Mouse (Mus musculus) midbrain, embryonic 16.5 days (tissue): ENCODE results near the gene Vmn1r51. TPM values are rescaled to one million over a fixed set of nuclear protein-coding genes. Genes with fewer than 3 reads are reported as not detected.
"Not testable (repeated sequence)": the region's sequence is repeated elsewhere in the genome, so short reads cannot be mapped to it uniquely, and the experiment has no call there.

ENCODE experiments used
- ATAC-seq: fragments of 200-750 bp; cut with Nextera tagmentation; 2 replicates; pipeline ENCODE4 v1.8.0; 2017; ENCODE audit warnings: moderate TSS enrichment
- H3K27ac ChIP-seq: fragments of 300-500 bp; sonication (generic); 2 replicates; pipeline ENCODE4 v1.5.1; 2014; ENCODE audit warnings: mild to moderate bottlenecking, low read length, mixed read lengths
- H3K27me3 ChIP-seq: fragments of 300-500 bp; sonication (generic); 2 replicates; pipeline ENCODE4 v1.6.1; 2014; ENCODE audit warnings: low read depth, low read length, mixed read lengths; ENCODE audit not compliant: control insufficient read depth, insufficient read depth
- H3K36me3 ChIP-seq: fragments of 300-500 bp; sonication (generic); 2 replicates; pipeline ENCODE4 v1.6.1; 2014; ENCODE audit warnings: mild to moderate bottlenecking, low read length, moderate library complexity, mixed read lengths; ENCODE audit not compliant: control insufficient read depth, insufficient read depth
- H3K4me1 ChIP-seq: fragments of 300-500 bp; sonication (generic); 2 replicates; pipeline ENCODE4 v1.6.1; 2014; ENCODE audit warnings: mild to moderate bottlenecking, low read length, mixed read lengths; ENCODE audit not compliant: control insufficient read depth, insufficient read depth
- H3K4me2 ChIP-seq: fragments of 300-500 bp; sonication (generic); 2 replicates; pipeline ENCODE4 v1.6.1; 2014; ENCODE audit warnings: mild to moderate bottlenecking, low read length, mixed read lengths
- H3K4me3 ChIP-seq: fragments of 300-500 bp; sonication (generic); 2 replicates; pipeline ENCODE4 v1.5.1; 2014; ENCODE audit warnings: low read depth, mild to moderate bottlenecking, low read length, moderate library complexity, mixed read lengths
- H3K9ac ChIP-seq: fragments of 300-500 bp; sonication (generic); 2 replicates; pipeline ENCODE4 v1.6.1; 2014; ENCODE audit warnings: low read depth, low read length, mixed read lengths
- H3K9me3 ChIP-seq: fragments of 300-500 bp; sonication (generic); replicated peaks from 2 replicates; pipeline ENCODE4 v1.6.1; 2014; ENCODE audit warnings: mild to moderate bottlenecking, low read length, mixed read lengths; ENCODE audit not compliant: control insufficient read depth, poor library complexity, severe bottlenecking
- WGBS: fragments of 180-500 bp; shearing (Covaris S2); extraction: QIAGEN DNeasy Blood & Tissue Kit; methylation state at CpG from one replicate; pipeline ENCODE4 v1.1.7; 2014; 5-methylcytosine and 5-hydroxymethylcytosine counted together
- polyA plus RNA-seq: library from polyadenylated mRNA; unstranded; fragments of >200 nt; fragmentation: Nextera tagmentation; extraction: Ambion mirVana; gene quantifications from 2 replicates; pipeline ENCODE4 v1.2.1, GENCODE M21; 2015

Vmn1r51 gene
- 0.05 TPM in 1 of 2 replicates, not detected in the other for polyA plus RNA-seq

DNA sequence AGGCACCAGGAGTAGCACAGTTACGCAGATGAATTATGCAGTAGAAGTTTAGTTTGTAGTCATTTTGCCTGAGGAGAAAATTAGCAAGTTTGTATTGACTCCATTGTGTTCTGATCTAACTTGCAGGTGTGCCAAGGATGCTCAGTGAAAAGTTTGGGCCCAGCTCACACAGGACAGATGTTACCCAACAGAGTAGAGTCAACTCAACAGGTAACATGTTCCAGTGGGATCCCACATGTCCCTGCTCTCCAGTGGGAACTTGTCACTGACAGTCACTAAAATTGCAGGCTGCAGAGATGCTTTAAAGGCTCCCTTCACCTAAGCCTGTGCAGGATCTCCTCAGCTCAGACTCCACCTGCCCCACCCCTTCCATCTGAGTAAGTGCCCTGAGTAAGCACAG is at the start of gene Vmn1r51:
Gene Vmn1r51 (plus strand): TSS at position 301 of the 400 bp plus-strand sequence.
- H3K36me3 ChIP-seq, H3K27ac ChIP-seq, H3K9me3 ChIP-seq, H3K4me2 ChIP-seq, ATAC-seq, H3K9ac ChIP-seq, H3K4me1 ChIP-seq, H3K4me3 ChIP-seq, H3K27me3 ChIP-seq: not testable (repeated sequence)
- WGBS: 85% methylated on average over 1 of the region's 1 CpGs

- Histone ChIP-seq H3K4me1 (no peaks in the 10 kb centered on the region), H3K27me3 (no peaks in the 10 kb centered on the region), H3K9ac (no peak within 1 kb of the TSS), H3K27ac (no peak within 1 kb of the TSS), H3K4me3 (no peak within 1 kb of the TSS), H3K9me3 (peaks cover 4% of the 10 kb centered on the region), H3K4me2 (no peak within 1 kb of the TSS), H3K36me3 (no peaks in the 10 kb centered on the region)
- ATAC-seq: no peak
- WGBS: 78% methylated on average over 4 of the region's 4 CpGs
Observed at GRCm38 (mm10) chr6:90078406-90078805, 44.0 kb upstream of the Vmn1r51 start, which contains the start of gene Vmn1r49. TSS of gene Vmn1r49 (minus strand) at chr6:90078506.

- H3K27me3 ChIP-seq: no peaks in the 10 kb centered on the region
- H3K9me3 ChIP-seq: peaks cover 5% of the 10 kb centered on the region
- no peak overlapping the region for H3K9ac ChIP-seq
- no peak overlapping the region for H3K4me3 ChIP-seq
- no peak for ATAC-seq
- no peaks in the 10 kb centered on the region for H3K4me1 ChIP-seq
- 86% methylated on average over 2 of the region's 2 CpGs for WGBS
- H3K36me3 ChIP-seq: no peaks in the 10 kb centered on the region
- H3K27ac ChIP-seq: no peak overlapping the region
- H3K4me2 ChIP-seq: no peak overlapping the region
Observed at GRCm38 (mm10) chr6:90100566-90100965, 21.8 kb upstream of the Vmn1r51 start.

- H3K4me1 ChIP-seq: no peaks in the 10 kb centered on the region
- no peak within 1 kb of the TSS for H3K4me2 ChIP-seq
- H3K9me3 ChIP-seq: peaks cover 5% of the 10 kb centered on the region; the same call in 1 of the 2 replicates
- H3K9ac ChIP-seq: no peak within 1 kb of the TSS
- H3K27ac ChIP-seq: no peak within 1 kb of the TSS
- no peaks in the 10 kb centered on the region for H3K36me3 ChIP-seq
- H3K4me3 ChIP-seq: no peak within 1 kb of the TSS
- no peak for ATAC-seq
- 66% methylated on average over 2 of the region's 2 CpGs for WGBS
- H3K27me3 ChIP-seq: no peaks in the 10 kb centered on the region
Observed at GRCm38 (mm10) chr6:90101130-90101529, 21.3 kb upstream of the Vmn1r51 start, which contains the start of gene Vmn1r50. TSS of gene Vmn1r50 (plus strand) at chr6:90101430.

- ATAC-seq: no peak
- no peaks in the 10 kb centered on the region for H3K36me3 ChIP-seq
- no peak overlapping the region for H3K4me3 ChIP-seq
- no peaks in the 10 kb centered on the region for H3K27me3 ChIP-seq
- no peak overlapping the region for H3K4me2 ChIP-seq
- H3K9ac ChIP-seq: no peak overlapping the region
- 86% methylated on average over 3 of the region's 3 CpGs for WGBS
- H3K4me1 ChIP-seq: no peaks in the 10 kb centered on the region
- no peak overlapping the region for H3K27ac ChIP-seq
- 0 out of 2 replicates have a peak, but pooled peaks cover 2% of the 10 kb centered on the region for H3K9me3 ChIP-seq
Observed at GRCm38 (mm10) chr6:90160139-90160538, 37.7 kb downstream of the Vmn1r51 start.

DNA sequence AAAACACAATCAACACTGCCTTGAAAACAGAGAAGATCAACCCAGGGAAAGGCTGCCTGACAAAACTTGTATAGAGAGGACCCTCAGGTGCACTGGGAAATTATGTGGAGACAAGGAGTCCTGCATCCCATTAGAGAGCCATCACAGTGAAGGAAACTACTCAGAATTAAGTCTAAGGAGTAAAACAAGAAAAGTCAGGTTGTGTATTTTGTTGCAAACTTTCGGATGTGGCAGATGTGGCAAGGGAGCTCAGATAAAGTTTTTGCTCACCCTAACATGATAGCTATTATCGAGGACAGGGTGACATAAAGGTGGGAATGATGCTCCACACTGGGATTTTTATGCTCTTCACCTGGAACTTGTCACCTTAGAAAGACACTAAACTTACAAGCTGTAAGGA is 52.1 kb downstream of the Vmn1r51 start, which contains the start of gene Vmn1r52:
Gene Vmn1r52 (plus strand): TSS at position 301 of the 400 bp plus-strand sequence.
- no peak for ATAC-seq
- WGBS: 79% methylated on average over 2 of the region's 2 CpGs
- H3K36me3 ChIP-seq: no peaks in the 10 kb centered on the region
- H3K27me3 ChIP-seq: no peaks in the 10 kb centered on the region
- no peak within 1 kb of the TSS for H3K4me2 ChIP-seq
- H3K4me3 ChIP-seq: no peak within 1 kb of the TSS
- H3K27ac ChIP-seq: no peak within 1 kb of the TSS
- no peaks in the 10 kb centered on the region for H3K4me1 ChIP-seq
- no peak within 1 kb of the TSS for H3K9ac ChIP-seq
- 0 out of 2 replicates have a peak, but pooled peaks cover 3% of the 10 kb centered on the region for H3K9me3 ChIP-seq

Other genes starting within 250 kb of the Vmn1r51 start
- not detected in 2 replicates for gene Vmn1r42, start 246.2 kb upstream of the Vmn1r51 start, polyA plus RNA-seq
- 0.01 TPM in 1 of 2 replicates, not detected in the other for gene Vmn1r43, start 246.2 kb upstream of the Vmn1r51 start, polyA plus RNA-seq
- gene Vmn1r44, start 238.9 kb upstream of the Vmn1r51 start, polyA plus RNA-seq: not detected in 2 replicates
- not detected in 2 replicates for gene Vmn1r45, start 182.0 kb upstream of the Vmn1r51 start, polyA plus RNA-seq
- not detected in 2 replicates for gene Vmn1r46, start 153.3 kb upstream of the Vmn1r51 start, polyA plus RNA-seq
- gene Vmn1r47, start 106.4 kb upstream of the Vmn1r51 start, polyA plus RNA-seq: not detected in 2 replicates
- not detected in 2 replicates for gene Vmn1r48, start 85.8 kb upstream of the Vmn1r51 start, polyA plus RNA-seq
- not detected in 2 replicates for gene Vmn1r49, start 44.1 kb upstream of the Vmn1r51 start, polyA plus RNA-seq
- gene Vmn1r50, start 21.2 kb upstream of the Vmn1r51 start, polyA plus RNA-seq: not detected in 2 replicates
- not detected in 2 replicates for gene Vmn1r52, start 52.2 kb downstream of the Vmn1r51 start, polyA plus RNA-seq
- gene V1ra8, start 80.2 kb downstream of the Vmn1r51 start, polyA plus RNA-seq: not detected in 2 replicates
- gene Vmn1r53, start 101.8 kb downstream of the Vmn1r51 start, polyA plus RNA-seq: not detected in 2 replicates
- gene Vmn1r54, start 123.7 kb downstream of the Vmn1r51 start, polyA plus RNA-seq: not detected in 2 replicates
- not detected in 2 replicates for gene BC048671, start 178.6 kb downstream of the Vmn1r51 start, polyA plus RNA-seq
- 0.11 TPM in 1 of 2 replicates, not detected in the other for gene Chst13, start 202.6 kb downstream of the Vmn1r51 start, polyA plus RNA-seq
- not detected in 2 replicates for gene Uroc1, start 210.7 kb downstream of the Vmn1r51 start, polyA plus RNA-seq
- 8.8 and 9.2 TPM in 2 replicates for gene Zxdc, start 246.9 kb downstream of the Vmn1r51 start, polyA plus RNA-seq